Mouse (Mus musculus) lung, adult 2 months (tissue): Measurements from ENCODE around the gene Ppp1r15b.

Source experiments
- CTCF ChIP-seq: fragments of 200-500 bp; IDR thresholded peaks from 2 replicates; pipeline ENCODE4 v1.5.1; 2011; ENCODE audit warnings: mild to moderate bottlenecking, low read length, control low read depth; ENCODE audit not compliant: insufficient read depth
- POLR2A ChIP-seq: fragments of 200-500 bp; IDR thresholded peaks from 2 replicates; pipeline ENCODE4 v1.6.1; 2011; ENCODE audit warnings: low read depth, mild to moderate bottlenecking, control low read depth, low read length, borderline replicate concordance; ENCODE audit errors: extremely low read depth

DNA sequence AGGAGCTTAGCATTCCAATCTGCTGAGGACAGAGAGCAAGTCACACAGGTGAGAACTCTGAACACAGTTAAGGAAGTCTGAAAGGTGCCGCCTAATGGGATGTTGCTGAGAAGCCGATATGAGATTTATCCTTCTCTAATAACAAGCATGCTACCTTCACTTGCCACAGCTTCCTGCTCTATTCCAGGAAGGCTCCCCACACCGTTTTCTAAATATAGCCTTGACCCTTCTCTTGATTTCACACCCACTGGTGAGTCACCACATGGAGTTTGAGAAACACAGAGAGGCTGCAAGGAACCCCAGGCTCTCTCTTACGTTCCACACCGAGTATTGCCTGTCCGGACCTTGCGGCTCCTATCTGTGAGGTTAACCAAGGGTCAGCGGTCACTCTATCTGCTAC is 57.8 kb downstream of the Ppp1r15b start:
- no peak for TF ChIP-seq POLR2A
- TF ChIP-seq CTCF = no peak
